In the genomic region with DNA sequence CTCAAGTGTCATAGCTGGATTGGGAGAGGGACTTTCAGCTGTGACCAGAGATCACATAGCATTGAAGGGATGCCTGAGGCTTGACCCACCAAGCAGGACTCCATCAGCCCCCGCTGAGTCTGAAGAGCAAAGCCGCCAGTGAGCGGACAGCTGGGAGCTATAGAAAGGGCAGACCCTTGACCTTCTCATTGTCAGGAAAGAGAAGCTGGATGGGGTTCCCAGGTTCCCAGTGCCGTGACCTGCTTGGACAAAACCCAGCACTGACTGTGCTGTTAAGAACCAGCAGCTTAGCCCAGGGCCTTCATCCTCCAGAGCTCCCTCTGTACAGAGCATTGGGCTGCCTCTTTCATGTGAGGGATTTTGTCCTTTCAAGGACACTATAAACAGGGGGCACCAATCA, we compare ENCODE assay signal across 22 mouse cellular contexts.
DNase-seq lines count a peak whose midpoint lies in the region.
"Had no signal": no experiment of that assay in that cellular context is flagged by ENCODE, and none has a peak within 500 bp of the region (broad histone marks: within the 10 kb centered on the region; RNA-seq: fewer than 3 reads in every experiment).

No protein-coding gene starts in this region.

- 0 out of 2 replicates have a peak, but pooled peaks cover 2% of the 10 kb centered on the region for H3K9me3 ChIP-seq in heart, embryonic 10.5 days
- H3K9me3 ChIP-seq: embryonic facial prominence, embryonic 15.5 days; forebrain, embryonic 15.5 days; limb, embryonic 13.5 days; neural tube, embryonic 15.5 days had no signal

- no peak for DNase-seq in heart, embryonic 10.5 days (ENCODE audit: low spot score)
- DNase-seq in heart, adult 8-10 months (ENCODE audit: low spot score) = no peak
- DNase-seq in kidney, postnatal 10 days = peak; percentile 53
- no peak for DNase-seq in kidney, postnatal 14 days
- DNase-seq in embryo, embryonic 10.5 days (ENCODE audit: low spot score) = peak; percentile 60
- peak; percentile 53 for DNase-seq in retina, postnatal 1 day
- DNase-seq in frontal cortex, postnatal 14 days (ENCODE audit: low spot score in 2 of 2) = no peak
- DNase-seq: adrenal gland, postnatal 10 days; cerebellum, adult 8-10 months; cerebellum, postnatal 36 days; kidney, adult 8-10 months; thymus, adult 2 months; thymus, postnatal 36 days had no signal

- WGBS in heart, embryonic 10.5 days = 48% methylated on average over 4 of the region's 4 CpGs

- peaks cover 30% of the 10 kb centered on the region for H3K4me1 ChIP-seq in heart, embryonic 10.5 days
- H3K4me1 ChIP-seq: embryonic facial prominence, embryonic 15.5 days; forebrain, embryonic 15.5 days; limb, embryonic 13.5 days; lung, embryonic 15.5 days; neural tube, embryonic 15.5 days had no signal

- H3K27me3 ChIP-seq in heart, embryonic 10.5 days (ENCODE audit: insufficient read depth, poor library complexity, severe bottlenecking) = no peaks in the 10 kb centered on the region
- H3K27me3 ChIP-seq: embryonic facial prominence, embryonic 15.5 days; forebrain, embryonic 15.5 days; limb, embryonic 13.5 days; lung, embryonic 15.5 days; midbrain, embryonic 13.5 days; neural tube, embryonic 15.5 days had no signal

- no peaks in the 10 kb centered on the region for H3K36me3 ChIP-seq in heart, embryonic 10.5 days
- H3K36me3 ChIP-seq: embryonic facial prominence, embryonic 10.5 days; embryonic facial prominence, embryonic 15.5 days; forebrain, embryonic 15.5 days; limb, embryonic 13.5 days; lung, embryonic 15.5 days; midbrain, embryonic 13.5 days; neural tube, embryonic 15.5 days had no signal

- H3K4me3 ChIP-seq in heart, embryonic 10.5 days = no peak overlapping the region
- H3K4me3 ChIP-seq: embryonic facial prominence, embryonic 10.5 days; embryonic facial prominence, embryonic 15.5 days; forebrain, embryonic 15.5 days; layer of hippocampus, adult 2 months; left cerebral cortex, adult 2 months; limb, embryonic 13.5 days; lung, embryonic 15.5 days; midbrain, embryonic 13.5 days; neural tube, embryonic 15.5 days had no signal

- H3K27ac ChIP-seq in heart, embryonic 10.5 days = peak overlapping the region; percentile 66; the same call in 1 of the 2 replicates
- H3K27ac ChIP-seq: embryonic facial prominence, embryonic 10.5 days; embryonic facial prominence, embryonic 15.5 days; forebrain, embryonic 15.5 days; layer of hippocampus, adult 2 months; left cerebral cortex, adult 2 months; limb, embryonic 13.5 days; lung, embryonic 15.5 days; midbrain, embryonic 13.5 days; neural tube, embryonic 15.5 days had no signal

Comparison
In these comparisons a context has a peak if more than half of its experiments do, and no peak if none do; other contexts are left out.
1. DNase-seq: peak in kidney, postnatal 10 days (single experiment), embryo, embryonic 10.5 days (single experiment) and retina, postnatal 1 day (single experiment); none in heart, embryonic 10.5 days (single experiment), heart, adult 8-10 months (single experiment), kidney, postnatal 14 days (single experiment) and frontal cortex, postnatal 14 days (0 of 2).